Mouse (Mus musculus) liver, postnatal 0 days (tissue): Measurements from ENCODE around the gene Madd. TPM values are rescaled to one million over a fixed set of nuclear protein-coding genes. Genes with fewer than 3 reads are reported as not detected.
A peak's percentile ranks its signal among the peaks of the same experiment; 100 is the strongest.

Source experiments
- ATAC-seq: fragments of 200-750 bp; cut with Nextera tagmentation; 2 replicates; pipeline ENCODE4 v1.8.0; 2017; ENCODE audit warnings: mild to moderate bottlenecking, moderate library complexity
- DNase-seq: peaks from one replicate; pipeline ENCODE4 v3.0.0-alpha.2; 2016
- H3K27ac ChIP-seq: fragments of 300-500 bp; sonication (generic); 2 replicates; pipeline ENCODE4 v1.5.1; 2014; ENCODE audit warnings: antibody characterized with exemption, moderate library complexity, mild to moderate bottlenecking, low read depth
- H3K27me3 ChIP-seq: fragments of 300-500 bp; sonication (generic); 2 replicates; pipeline ENCODE4 v1.6.1; 2014; ENCODE audit warnings: low read length, control low read depth, mixed read lengths; ENCODE audit not compliant: insufficient read depth
- H3K36me3 ChIP-seq: fragments of 300-500 bp; sonication (generic); replicated peaks from 2 replicates; pipeline ENCODE4 v1.6.1; 2014; ENCODE audit warnings: mild to moderate bottlenecking, control low read depth, low read length, moderate library complexity, mixed read lengths; ENCODE audit not compliant: insufficient read depth
- H3K4me1 ChIP-seq: fragments of 300-500 bp; sonication (generic); 2 replicates; pipeline ENCODE4 v1.6.1; 2014; ENCODE audit warnings: antibody characterized with exemption, mild to moderate bottlenecking, control low read depth; ENCODE audit not compliant: insufficient read depth
- H3K4me2 ChIP-seq: fragments of 300-500 bp; sonication (generic); 2 replicates; pipeline ENCODE4 v1.6.1; 2014; ENCODE audit warnings: low read depth, mild to moderate bottlenecking, low read length, moderate library complexity, mixed read lengths
- H3K4me3 ChIP-seq: fragments of 300-500 bp; sonication (generic); 2 replicates; pipeline ENCODE4 v1.5.1; 2014; ENCODE audit warnings: low read depth, low read length
- H3K9ac ChIP-seq: fragments of 300-500 bp; sonication (generic); replicated peaks from 2 replicates; pipeline ENCODE4 v1.6.1; 2014; ENCODE audit warnings: mild to moderate bottlenecking, moderate library complexity
- H3K9me3 ChIP-seq: fragments of 300-500 bp; sonication (generic); 2 replicates; pipeline ENCODE4 v1.6.1; 2016; ENCODE audit warnings: mild to moderate bottlenecking, control low read depth, low read length, mixed read lengths
- CTCF ChIP-seq: sonication (generic); IDR thresholded peaks from 2 replicates; pipeline ENCODE4 v1.5.1; 2016; ENCODE audit warnings: antibody characterized with exemption, low read depth
- EP300 ChIP-seq: IDR thresholded peaks from 2 replicates; pipeline ENCODE4 v1.6.1; 2016; ENCODE audit warnings: antibody characterized with exemption, low read depth, mild to moderate bottlenecking
- WGBS: fragments of 180-500 bp; shearing (Covaris S2); extraction: QIAGEN DNeasy Blood & Tissue Kit; methylation state at CpG from one replicate; pipeline ENCODE4 v1.1.7; 2014; ENCODE audit not compliant: insufficient replicate concordance; 5-methylcytosine and 5-hydroxymethylcytosine counted together
- polyA plus RNA-seq: library from polyadenylated mRNA; unstranded; fragments of >200 nt; fragmentation: Nextera tagmentation; extraction: Ambion mirVana; gene quantifications from 2 replicates; pipeline ENCODE4 v1.2.1, GENCODE M21; 2015

Gene Madd
- 2.9 and 3.6 TPM in 2 replicates for polyA plus RNA-seq

DNA sequence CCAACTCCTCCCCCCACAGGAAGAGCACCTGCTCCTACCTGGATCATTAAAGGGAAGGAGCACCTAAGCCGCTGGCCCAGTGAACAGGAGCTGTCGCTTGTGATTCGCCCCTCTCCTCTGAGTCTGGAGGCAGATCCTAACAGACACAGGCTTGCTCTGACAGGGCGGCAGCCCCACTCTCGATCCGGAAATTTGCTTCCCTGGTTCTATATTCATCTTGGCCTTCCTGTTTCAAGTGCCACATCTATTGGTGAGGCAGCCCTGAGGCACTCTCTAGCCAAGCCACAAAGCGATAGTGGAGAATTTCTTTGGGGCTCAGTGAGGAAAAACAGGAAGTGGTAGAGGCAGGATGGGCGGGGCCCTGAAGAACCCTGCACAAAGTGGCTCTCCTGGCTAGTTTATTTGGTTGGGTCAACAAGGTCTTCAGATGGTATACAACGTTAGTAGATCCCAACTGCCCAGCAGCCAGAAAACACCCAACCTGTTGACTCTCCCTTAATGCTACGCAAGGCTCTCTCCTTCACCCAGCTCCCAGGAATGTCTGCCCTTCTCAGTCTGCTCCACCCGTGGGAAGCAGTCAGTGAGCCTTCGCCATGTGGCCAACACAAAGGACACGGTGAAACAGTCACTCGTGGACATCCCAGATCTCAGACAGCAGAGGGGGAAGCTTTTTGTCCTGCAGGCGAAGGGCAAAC is at the start of gene Madd:
Gene Madd, minus strand, starts transcription at position 127 of the 695 bp plus-strand sequence.
- Histone ChIP-seq H3K27me3 (no peaks in the 10 kb centered on the region), H3K9ac (peak within 1 kb of the TSS; percentile 73), H3K4me2 (peak within 1 kb of the TSS; percentile 99), H3K27ac (peak within 1 kb of the TSS; percentile 86), H3K9me3 (no peaks in the 10 kb centered on the region), H3K4me1 (peaks cover 13% of the 10 kb centered on the region), H3K4me3 (peak within 1 kb of the TSS; percentile 71), H3K36me3 (0 out of 2 replicates have a peak, but pooled peaks cover 4% of the 10 kb centered on the region)
- TF ChIP-seq CTCF, result no peak
- DNase-seq (peak; percentile 71), ATAC-seq (peak; percentile 26)
- WGBS, result 35% methylated on average over 15 of the region's 15 CpGs

DNA sequence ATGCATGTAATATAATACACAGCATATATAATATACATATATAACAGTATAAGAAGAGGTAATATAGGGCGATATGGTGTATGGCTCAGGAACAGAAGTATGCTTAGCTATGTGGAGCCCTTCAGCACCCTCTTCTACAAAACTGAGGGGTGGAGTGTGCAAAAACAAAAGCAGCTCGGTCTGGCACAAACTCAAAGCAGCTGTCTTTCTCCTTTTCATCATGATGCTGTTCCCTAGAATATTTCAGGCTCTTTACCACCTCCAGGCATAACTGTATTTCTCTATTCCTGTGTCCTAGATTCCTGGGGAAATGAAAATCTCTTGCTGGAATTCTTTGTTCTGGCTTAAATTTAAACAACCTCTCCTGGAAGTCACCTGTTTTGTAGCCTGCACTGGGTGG is 46.1 kb upstream of the Madd start:
- H3K36me3 ChIP-seq, result 0 out of 2 replicates have a peak, but pooled peaks cover 6% of the 10 kb centered on the region

DNA sequence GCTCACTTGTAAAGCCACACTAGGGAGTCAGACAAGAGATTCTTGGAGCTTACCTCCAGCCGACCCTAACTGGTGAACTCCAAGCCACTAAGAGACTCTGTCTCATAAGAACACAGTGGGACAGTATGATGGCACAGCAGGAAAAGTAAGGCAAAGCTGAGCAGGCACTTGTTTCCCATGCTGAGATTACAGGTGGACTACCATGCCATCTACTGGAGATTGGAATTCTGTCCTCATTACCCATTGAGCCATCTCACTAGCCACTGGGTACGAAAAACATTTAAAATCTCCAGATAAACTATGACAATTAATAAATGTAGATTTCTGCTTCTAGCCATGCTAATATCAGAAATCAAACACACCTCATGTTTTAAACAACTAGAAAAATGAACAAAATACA is 40.0 kb upstream of the Madd start:
- H3K27ac ChIP-seq, result no peak overlapping the region
- TF ChIP-seq EP300 (no peak), CTCF (peak; percentile 29; the same call in 1 of the 2 replicates)
- ATAC-seq (no peak), DNase-seq (no peak)
- 74% methylated on average over 2 of the region's 2 CpGs for WGBS
- H3K27me3 ChIP-seq, result no peaks in the 10 kb centered on the region
- no peak overlapping the region for H3K4me3 ChIP-seq
- 0 out of 2 replicates have a peak, but pooled peaks cover 2% of the 10 kb centered on the region for H3K36me3 ChIP-seq
- no peaks in the 10 kb centered on the region for H3K9me3 ChIP-seq
- H3K9ac ChIP-seq, result no peak overlapping the region
- no peaks in the 10 kb centered on the region for H3K4me1 ChIP-seq
- no peak overlapping the region for H3K4me2 ChIP-seq

More for the DNA sequence above, 46.1 kb upstream of the Madd start:
- H3K27ac ChIP-seq, result no peak overlapping the region
- no peaks in the 10 kb centered on the region for H3K4me1 ChIP-seq
- H3K4me3 ChIP-seq, result no peak overlapping the region
- TF ChIP-seq EP300 (no peak), CTCF (no peak)
- H3K4me2 ChIP-seq, result no peak overlapping the region
- 80% methylated on average over 2 of the region's 2 CpGs for WGBS
- H3K9me3 ChIP-seq, result no peaks in the 10 kb centered on the region
- H3K9ac ChIP-seq, result no peak overlapping the region
- no peak for ATAC-seq
- H3K27me3 ChIP-seq, result no peaks in the 10 kb centered on the region
- DNase-seq, result no peak

DNA sequence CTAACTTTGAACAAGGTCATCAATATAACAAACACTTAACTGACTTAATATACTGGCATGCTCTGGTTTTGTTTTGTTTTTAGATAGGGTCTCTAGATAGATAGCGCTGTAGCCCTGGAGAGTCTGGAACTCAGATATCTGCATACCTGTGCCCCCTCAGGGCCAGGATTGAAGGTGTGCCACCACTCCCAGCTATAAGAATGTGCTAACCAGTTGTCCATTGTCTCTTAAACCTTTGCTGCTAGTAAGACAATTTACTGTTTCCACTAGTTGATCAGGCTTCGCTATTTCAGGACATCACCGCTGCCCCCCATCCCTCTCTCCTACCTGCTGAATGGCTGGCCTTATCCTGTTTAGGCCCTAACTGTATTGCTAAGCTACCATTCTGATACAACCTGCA is 36.9 kb upstream of the Madd start:
- Histone ChIP-seq H3K27ac (no peak overlapping the region), H3K4me1 (0 out of 2 replicates have a peak, but pooled peaks cover 2% of the 10 kb centered on the region), H3K4me3 (no peak overlapping the region), H3K27me3 (no peaks in the 10 kb centered on the region), H3K4me2 (no peak overlapping the region), H3K9ac (no peak overlapping the region), H3K36me3 (0 out of 2 replicates have a peak, but pooled peaks cover 5% of the 10 kb centered on the region), H3K9me3 (no peaks in the 10 kb centered on the region)
- WGBS, result 90% methylated on average over 3 of the region's 3 CpGs
- TF ChIP-seq CTCF (no peak), EP300 (no peak)
- no peak for ATAC-seq
- no peak for DNase-seq

DNA sequence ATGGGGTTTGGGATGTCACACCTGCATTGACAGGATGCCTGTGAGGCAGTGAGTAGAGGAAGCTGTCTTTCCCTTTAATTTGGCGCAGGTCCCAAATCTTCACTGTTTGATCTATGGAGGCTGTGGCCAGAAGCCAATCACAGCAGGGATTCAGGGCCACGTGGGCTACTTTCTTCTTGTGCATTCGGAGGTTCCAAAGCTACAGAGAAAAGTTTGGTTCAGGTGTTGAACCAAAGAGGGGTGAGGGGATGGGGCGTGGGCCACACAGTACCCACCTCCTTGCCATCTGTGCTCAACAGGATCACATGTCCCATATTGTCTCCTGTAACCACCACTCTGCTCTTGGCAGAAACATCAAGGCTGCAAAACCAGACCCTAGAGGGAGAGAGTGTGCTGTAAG is 33.4 kb upstream of the Madd start:
- peaks cover 14% of the 10 kb centered on the region for H3K36me3 ChIP-seq
- no peak overlapping the region for H3K9ac ChIP-seq
- no peaks in the 10 kb centered on the region for H3K9me3 ChIP-seq
- 0 out of 2 replicates have a peak overlapping the region, but pooled peaks have one; percentile 32 for H3K4me2 ChIP-seq
- 57% methylated on average over 4 of the region's 4 CpGs for WGBS
- H3K4me3 ChIP-seq, result no peak overlapping the region
- H3K27me3 ChIP-seq, result no peaks in the 10 kb centered on the region
- peak; percentile 81 for ATAC-seq
- no peak overlapping the region for H3K27ac ChIP-seq
- 0 out of 2 replicates have a peak, but pooled peaks cover 2% of the 10 kb centered on the region for H3K4me1 ChIP-seq
- no peak for TF ChIP-seq EP300
- no peak for TF ChIP-seq CTCF
- peak; percentile 43 for DNase-seq

DNA sequence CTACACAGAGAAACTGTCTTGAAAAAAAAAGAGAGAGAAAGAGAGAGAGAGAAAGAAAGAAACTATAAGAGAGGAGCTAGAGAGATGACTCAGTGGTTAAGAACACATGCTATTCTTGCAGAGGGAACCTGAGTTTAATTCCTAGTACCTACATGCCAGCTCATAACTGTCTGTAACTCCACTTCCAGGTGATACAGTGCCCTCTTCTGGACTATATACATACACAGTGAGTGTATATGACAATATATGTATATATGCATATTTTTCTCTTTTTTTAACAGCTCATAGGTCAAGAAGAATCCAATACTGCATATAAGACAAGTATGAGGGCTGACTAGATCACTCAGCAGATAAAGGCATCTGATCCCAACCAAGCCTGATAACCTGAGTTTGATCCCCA is 29.7 kb upstream of the Madd start:
- H3K36me3 ChIP-seq, result peaks cover 39% of the 10 kb centered on the region
- peak; percentile 41 for TF ChIP-seq CTCF
- TF ChIP-seq EP300, result no peak
- no peaks in the 10 kb centered on the region for H3K9me3 ChIP-seq
- no peak overlapping the region for H3K4me3 ChIP-seq
- DNase-seq, result no peak
- no peak overlapping the region for H3K27ac ChIP-seq
- ATAC-seq, result no peak
- H3K4me1 ChIP-seq, result 0 out of 2 replicates have a peak, but pooled peaks cover 2% of the 10 kb centered on the region
- H3K4me2 ChIP-seq, result no peak overlapping the region
- no peaks in the 10 kb centered on the region for H3K27me3 ChIP-seq
- no peak overlapping the region for H3K9ac ChIP-seq
